Mouse (Mus musculus) thymus, adult 2 months (tissue): Measurements from ENCODE around the gene Cldn14.

ENCODE experiments used
- CTCF ChIP-seq: fragments of 200-500 bp; IDR thresholded peaks from 2 replicates; pipeline ENCODE4 v1.5.1; 2012; ENCODE audit warnings: mild to moderate bottlenecking, control low read depth, low read length, moderate library complexity, borderline replicate concordance; ENCODE audit not compliant: control insufficient read depth, poor library complexity, insufficient read depth; ENCODE audit errors: extremely low read depth
- POLR2A ChIP-seq: fragments of 200-500 bp; IDR thresholded peaks from 2 replicates; pipeline ENCODE4 v1.6.1; 2012; ENCODE audit warnings: mild to moderate bottlenecking, low read length, control low read depth, moderate library complexity; ENCODE audit not compliant: control insufficient read depth, poor library complexity, insufficient read depth; ENCODE audit errors: extremely low read depth

GRCm38 (mm10) chr16:93932185-93933168, 76.2 kb downstream of the Cldn14 start:
- TF ChIP-seq CTCF (no peak), POLR2A (no peak)
